Mouse (Mus musculus) cerebellum, postnatal 36 days (tissue): ENCODE data around the gene Zkscan6.
A peak's percentile ranks its signal among the peaks of the same experiment; 100 is the strongest.

ENCODE experiments used
- DNase-seq, 2 experiments: peaks; one replicate each; pipeline ENCODE4 v3.0.0; 2021 to 2022; ENCODE audit warnings: mixed read lengths in 2 of 2

Zkscan6 gene

DNA sequence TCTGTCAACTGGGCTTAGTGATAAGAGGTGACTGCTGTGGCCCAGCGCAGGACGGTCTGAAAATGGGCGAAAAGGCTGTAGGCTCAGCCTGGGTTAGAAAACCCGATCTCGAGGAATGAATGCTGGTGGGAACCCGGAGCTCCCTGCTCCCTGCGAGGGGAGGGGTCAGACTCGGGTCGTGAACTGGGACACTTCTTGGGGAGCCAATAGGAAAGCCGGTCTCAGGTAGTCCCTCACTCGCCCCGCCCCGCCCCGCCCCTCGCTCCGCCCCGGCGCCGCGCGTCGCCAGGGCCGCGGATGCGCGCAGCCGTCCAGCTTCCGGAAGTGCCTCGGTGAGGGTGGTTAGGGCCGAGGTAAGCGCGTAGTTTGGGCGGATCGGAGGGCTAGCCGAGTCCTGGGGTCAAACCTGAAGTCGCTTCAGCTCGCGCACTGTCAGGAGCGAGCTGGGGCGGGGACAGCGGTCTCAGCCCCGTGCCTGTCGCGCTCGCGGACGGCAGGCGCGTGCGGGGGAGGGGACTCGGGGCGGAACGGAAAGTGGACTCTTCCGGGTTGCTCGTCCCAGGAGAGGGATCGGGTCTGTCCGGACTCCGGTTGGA is at the start of gene Zkscan6:
Gene Zkscan6, plus strand, starts transcription at position 267 of the 596 bp plus-strand sequence.
- peak; percentile 82 to 86 for DNase-seq

DNA sequence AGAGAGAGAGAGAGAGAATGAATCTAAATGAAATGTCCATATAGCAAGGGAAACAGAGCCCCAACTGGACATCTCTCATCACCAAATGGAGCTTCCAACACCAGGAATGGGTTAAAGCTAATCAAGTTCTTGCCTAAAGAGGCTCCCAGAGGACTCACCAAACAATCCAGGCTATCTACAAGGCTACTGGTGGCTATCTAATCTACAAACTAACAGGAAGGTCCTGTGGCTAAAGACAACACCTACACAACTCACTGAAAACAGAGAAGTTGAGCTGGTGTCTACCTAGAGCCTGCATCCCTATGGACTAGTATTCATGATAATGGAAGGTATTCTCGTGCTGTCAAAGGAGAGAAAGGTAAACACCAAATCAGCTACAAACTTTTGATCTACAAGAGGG is 47.6 kb upstream of the Zkscan6 start:
- no peak for DNase-seq

DNA sequence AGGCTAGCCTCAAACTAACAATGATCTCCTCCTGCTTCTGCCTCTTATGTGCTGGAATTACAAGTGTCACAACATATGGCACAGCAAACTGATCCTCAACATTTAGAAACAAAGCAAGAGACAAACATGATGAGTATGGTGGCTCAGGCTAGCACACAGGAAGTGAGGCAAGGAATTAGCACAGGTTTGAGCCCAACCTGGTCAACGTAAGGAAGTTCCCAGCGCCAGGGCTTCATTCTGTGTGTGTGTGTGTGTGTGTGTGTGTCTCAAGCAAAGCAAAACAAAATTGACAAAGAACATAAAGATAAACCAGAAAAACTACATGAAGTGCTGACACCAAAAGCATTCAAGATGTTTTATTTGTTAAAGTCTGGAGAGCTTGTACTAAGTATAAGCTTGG is 46.1 kb upstream of the Zkscan6 start:
- DNase-seq = no peak

DNA sequence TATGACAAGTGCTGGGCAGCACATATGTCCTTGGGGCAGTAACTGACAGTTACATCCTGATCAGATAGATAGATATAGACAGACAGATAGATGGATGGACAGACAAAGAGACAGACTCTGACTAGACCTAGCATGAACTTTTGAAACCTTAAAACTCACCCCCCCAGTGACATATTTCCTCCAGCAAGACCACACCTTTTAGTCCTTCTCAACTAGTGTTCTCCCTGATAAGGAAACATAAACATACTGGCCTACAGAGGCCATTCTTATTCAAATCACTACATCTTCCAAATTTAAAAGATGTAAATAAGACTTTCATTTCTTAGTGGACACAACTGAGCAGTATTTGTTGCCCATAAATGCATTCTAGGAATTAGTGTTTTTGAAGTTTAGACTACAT is 38.5 kb upstream of the Zkscan6 start:
- DNase-seq = no peak

DNA sequence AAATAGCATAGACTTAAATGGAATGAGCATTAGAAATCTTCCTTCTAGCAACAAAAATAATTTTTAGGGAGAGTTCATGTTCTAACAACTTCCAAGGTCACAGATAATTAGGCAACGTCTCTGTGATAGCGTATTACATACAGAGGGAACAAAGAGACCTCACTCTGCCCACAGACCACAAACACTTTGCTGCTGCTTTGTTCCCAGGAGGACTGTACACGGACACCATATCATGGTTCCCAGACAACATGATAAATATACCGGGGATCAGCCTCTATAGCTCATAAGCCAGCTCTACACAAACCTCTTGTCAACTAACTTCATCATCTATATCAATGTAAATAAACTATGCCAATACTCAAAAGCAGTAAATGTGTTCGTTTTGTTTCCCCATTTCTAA is 37.0 kb upstream of the Zkscan6 start:
- no peak for DNase-seq

DNA sequence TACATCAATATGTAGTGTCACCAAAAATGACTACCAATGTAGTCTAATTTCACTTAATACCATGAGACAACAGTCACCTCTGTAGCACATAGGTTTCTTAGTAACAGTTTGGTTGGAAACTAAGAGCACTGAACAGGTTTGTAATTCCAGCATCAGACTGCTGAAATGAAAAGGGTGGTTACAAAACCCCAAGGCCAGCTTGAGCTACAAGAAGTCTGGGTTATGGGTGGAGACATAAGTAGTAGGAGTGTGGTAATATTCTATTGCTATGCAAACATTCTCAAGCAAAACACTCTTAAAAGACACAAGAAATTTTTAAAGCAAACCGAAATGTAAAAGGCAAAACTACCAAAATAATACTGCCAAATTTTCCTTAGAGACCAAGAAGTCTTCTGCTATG is 35.4 kb upstream of the Zkscan6 start:
- DNase-seq = no peak

DNA sequence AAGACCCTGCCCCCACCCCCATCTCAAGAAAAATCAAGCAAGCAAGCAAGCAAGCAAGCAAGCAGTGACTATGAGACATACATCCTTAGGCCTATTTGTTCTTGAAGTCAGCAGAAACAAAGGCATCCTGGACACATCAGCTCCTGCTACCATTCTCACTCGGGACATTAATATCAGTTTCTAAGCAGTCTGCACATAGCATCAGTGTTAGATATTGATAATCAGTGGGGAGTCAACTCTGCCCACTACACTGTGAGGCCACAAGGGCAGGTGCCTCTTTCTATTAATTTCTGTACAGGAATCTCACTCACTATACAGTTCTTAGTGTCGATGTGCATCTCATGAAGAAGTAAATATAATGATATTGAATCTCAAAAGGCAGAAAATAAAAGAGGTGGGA is 33.4 kb upstream of the Zkscan6 start:
- no peak for DNase-seq

DNA sequence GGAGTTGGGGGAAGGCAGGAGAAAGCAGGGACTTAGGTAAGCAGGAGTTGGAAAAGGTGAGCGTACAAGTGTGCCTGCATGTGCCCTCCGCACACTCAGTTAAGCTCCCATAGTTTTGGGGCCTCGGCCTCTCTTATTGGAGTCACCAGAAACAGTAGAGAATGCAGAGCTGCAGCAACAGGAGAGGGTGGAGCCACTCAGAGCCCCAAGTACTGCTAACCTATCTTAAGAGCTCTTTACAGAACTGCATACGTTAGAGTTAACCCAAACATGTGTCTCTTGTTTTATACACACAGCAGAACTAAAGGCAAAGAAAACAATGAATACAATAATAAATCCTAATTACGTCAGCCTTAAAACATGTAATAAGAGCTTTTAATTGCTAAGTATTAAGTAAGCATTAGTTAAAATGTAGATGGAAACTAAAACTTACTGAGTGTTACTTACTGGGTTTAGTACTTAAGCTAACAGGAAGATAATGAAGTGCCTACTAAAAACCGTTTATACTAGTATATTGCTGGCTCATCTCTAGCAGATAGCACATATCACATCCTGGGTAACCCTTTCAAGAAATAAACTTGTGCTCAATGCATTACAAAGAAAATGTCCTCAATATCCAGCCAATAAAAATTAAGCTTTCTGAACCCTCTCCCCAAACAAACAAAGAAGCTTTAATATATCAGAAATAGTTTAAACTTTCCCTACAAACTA is 32.9 kb upstream of the Zkscan6 start:
- DNase-seq = no peak

DNA sequence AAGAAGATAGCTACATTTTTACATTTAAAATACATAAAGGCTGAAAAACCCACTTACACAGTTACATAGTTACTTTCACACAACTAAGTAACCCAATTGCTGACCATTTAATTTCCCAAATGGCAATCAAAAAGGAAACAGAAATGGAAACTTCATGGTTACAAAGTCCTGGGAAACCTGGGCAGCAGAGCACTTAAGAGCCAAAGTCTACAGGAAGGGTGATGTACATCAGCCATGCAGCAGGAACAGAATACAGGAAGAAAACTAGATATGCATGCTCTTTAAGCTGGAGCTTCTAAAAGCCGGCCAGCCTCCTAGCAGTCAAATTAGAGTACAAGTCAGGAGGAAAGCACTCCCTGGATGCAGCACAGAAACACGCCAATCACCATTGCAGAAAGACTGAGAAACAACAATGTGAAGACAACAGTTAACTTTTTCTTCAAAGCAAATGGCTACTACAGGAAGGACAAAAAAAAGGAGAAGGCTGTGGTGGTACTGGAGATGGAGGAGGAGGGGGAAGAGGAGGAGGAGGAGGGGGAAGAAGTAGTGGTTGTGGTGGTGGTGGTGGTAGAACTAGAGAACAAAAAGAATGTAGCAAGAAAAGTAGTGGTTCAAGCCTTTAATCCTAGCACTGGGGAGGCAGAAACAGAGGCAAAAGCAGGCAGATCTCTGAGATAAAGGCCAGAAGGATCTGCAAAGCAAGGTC is 29.9 kb upstream of the Zkscan6 start:
- no peak for DNase-seq

DNA sequence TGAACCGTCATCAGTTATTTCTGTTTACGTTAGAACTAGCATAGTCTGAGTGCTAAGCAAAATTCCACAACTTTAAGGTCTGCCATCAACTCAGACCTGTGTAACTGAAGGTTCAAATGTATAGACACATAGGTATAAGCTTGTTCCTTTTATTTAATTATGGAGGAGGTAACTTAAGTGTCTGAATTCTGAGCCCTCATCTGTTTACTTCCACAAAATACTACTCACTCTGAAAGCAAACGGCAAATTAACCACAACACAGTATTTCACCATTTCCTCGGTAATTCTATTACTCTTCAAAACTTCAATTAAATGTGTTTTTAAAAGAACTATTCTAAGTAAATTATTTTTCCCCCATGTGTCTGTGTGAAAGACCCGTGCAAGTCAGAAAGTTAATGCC is 29.2 kb upstream of the Zkscan6 start:
- no peak for DNase-seq

DNA sequence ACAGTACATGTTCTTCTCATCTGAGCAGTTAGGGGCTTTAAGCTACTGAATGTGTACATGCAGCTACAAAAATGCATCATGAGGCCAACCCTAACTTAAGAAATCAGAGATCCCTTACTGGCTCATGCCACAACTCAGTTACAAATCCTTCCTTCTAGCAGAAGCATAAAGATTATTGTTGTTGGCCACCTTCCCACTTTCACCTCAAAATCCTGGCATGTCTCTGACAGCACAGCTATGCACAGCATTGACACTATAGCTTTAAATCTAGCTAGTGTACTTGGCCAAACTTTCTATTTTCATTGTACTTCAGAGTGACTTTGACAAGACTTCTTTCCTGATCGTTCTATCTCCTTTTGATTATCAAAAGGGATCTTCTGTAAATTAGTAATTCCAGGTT is 27.9 kb upstream of the Zkscan6 start:
- DNase-seq = no peak

DNA sequence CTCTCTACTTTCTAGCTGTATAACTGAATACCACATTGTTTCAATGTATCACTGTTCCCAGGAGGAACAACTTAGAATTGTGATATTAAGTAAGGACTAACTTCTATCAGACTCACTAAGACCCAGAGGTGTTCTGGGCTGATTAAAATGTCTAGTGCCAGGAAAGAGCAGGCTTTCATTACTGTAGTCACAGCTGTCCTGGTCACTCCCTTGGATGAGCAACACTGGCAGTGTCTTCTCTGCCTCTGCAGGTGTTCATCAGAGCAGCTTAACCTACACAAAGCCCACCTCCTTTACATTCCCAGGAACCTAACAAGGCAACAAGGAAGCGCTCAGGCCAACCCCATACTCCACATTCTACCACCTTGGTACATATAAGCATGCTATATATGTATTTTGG is 27.4 kb upstream of the Zkscan6 start:
- DNase-seq = no peak

DNA sequence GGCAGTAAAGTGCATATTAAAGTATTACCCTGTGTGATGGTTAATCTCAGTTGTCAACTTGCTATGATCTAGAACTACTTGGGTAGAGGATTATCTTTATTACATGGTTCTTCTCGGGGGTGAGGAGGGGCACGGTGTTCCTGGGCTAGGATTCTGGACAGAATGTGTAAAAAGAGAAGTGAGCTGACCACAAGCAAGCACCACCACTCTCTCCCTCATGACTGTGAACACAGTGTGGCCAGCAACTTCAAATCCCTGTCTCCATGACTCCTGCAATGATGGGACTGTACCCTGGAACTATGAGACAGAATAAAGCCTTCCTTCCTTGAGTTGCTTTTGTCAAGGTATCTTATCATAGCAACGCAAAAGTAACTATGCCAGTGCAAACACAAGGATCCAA is 25.4 kb upstream of the Zkscan6 start:
- DNase-seq = no peak

DNA sequence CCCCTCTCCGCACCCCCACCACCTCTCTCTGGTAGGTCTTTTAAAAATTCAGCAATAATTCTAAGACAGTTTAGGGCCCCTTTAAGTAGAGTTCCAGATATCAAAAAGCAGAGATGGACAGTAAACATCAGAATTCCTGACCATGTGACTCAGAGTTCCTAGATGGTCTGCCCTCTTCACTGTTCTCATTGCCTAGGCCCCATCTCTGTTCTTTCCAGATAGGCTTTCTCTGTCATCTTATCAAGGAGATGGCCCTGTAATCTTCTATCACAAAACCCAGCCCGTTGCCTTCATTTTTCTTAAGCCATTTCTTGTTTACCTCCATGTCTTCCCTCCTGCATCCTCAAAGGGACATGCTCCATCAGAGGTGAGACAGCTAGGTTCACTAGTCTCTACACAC is 20.8 kb upstream of the Zkscan6 start:
- DNase-seq = no peak

DNA sequence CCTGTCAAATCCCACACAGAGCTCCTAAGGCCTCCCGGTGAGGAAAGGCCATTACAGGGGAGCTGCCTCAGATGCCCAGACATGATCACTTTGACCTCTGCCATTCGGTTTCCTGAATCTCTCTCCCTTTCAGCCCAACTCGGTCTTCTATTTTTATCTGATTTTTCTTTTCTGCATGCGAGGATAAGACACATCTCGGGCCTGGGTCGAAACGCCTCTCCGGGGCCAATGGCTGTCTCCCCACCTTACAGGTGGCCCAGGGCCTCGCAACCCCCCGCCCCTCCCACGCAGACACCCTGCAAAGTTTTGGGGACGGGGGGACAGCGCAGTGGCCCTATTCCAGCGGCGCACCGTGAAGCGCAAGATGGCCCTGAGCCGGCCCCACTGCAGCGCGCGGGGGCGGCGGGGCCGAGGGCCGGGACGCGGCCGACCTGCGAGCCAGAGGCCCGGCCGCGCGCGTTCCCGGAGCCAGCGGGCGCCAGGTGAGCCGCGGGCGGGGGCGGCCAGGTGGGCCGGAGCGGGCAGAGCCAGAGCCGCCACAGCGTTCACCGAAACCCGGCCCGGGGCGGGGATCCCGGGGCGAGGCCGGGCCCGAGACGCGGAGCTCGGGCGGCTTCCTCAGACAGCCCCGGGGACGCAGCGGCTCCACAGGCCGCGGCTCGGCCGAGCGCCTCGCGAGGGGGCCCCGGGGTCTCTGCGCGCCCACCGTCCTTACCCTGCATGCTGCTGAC is 19.4 kb upstream of the Zkscan6 start:
- DNase-seq = peak; percentile 60 to 65

DNA sequence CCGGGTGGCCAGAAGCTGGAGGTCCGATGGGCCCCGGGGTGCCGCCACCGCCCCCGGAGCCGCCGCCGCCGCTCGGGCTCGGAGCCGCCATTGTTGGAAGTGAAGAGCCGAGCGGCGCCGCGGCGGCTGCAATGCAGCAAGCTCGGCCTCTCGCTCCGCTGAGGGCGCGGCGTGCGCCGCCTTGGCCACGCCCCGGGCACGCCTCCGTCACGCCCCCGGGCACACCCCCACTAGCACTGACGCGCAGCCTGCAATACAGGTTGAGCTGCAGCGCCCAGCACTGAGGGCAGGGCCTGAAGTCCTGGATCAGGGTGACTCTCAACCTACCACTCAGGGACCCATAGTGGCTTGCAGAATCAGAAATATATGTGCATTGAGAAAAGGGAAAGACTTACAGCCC is 18.8 kb upstream of the Zkscan6 start, which contains the start of gene Map2k4:
Gene Map2k4, minus strand, starts transcription at position 144 of the 400 bp plus-strand sequence.
- peak; percentile 89 to 95 for DNase-seq

DNA sequence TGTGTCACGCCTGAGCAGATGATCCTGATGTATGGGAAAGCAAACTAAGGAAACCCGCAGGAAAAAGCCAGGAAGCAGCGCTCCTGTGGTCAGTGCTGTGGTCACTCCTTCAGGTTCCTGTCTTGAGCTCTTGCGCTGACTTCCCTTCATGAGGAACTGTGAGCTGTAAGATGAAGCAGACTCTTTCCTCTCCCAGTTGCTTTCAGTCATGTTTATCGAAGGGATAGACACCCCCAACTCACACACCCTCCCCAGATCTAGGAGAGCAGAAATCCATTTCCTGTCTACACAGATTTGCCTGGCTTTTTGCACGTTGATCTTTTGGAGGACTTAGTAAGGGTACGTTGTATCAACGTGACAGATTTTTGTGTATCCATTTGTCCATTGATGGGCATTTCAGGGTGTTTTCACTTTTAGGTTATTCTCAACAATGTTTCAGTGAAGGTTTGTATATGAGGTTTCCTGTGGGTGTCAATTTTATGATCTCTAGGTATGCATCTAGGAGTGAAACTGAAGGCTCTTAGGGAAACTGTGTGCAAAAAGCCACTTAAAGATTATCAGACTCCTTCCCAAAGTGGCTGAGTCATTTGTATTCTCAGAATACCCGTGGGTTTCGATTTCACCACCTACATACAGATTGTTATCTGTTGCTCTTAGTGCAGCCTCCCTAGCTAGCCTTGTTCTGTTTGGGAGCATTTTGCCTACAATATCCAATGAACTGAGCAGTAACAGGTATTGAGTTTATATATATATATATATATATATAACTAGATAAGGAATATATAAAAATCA is 12.4 kb upstream of the Zkscan6 start:
- no peak for DNase-seq

DNA sequence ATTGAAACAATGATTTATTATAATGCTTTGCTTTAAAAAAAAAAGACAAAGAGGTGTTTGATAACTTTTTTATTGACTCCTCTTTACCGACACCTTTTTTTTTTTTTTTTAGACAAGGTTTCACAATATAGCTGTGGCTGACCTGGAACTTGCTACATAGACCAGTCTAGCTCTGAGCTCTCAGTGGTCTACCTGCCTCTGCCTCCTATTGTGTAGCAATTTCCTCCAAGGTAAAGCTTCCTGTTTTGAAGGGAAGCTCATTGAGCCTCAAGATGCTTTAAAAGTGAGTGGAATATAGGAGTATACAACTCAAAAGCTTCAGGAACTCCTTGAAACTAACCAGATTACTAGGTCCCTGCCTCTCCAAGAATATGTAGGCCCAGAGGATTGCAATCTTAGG is 11.1 kb upstream of the Zkscan6 start:
- no peak for DNase-seq

DNA sequence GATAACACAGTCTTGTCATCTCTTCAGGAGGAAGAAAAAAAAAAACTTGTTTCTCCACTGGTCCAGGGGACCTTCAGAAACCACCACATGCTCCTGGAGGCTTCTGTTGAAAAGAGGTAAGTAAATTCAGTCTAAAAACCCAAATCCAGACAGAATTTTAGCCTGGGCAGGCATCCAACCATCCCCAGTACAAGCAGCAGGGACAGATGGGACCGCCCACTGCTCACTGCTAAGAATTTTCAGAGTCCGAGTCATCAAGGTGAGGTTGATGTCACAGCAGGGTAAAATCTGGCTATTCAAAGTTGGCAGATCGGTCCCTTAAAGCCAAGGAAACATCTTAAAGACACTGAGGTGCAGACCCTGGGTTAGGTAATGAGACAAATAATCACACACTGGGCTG is 5.1 kb upstream of the Zkscan6 start:
- peak; percentile 88 to 92 for DNase-seq

DNA sequence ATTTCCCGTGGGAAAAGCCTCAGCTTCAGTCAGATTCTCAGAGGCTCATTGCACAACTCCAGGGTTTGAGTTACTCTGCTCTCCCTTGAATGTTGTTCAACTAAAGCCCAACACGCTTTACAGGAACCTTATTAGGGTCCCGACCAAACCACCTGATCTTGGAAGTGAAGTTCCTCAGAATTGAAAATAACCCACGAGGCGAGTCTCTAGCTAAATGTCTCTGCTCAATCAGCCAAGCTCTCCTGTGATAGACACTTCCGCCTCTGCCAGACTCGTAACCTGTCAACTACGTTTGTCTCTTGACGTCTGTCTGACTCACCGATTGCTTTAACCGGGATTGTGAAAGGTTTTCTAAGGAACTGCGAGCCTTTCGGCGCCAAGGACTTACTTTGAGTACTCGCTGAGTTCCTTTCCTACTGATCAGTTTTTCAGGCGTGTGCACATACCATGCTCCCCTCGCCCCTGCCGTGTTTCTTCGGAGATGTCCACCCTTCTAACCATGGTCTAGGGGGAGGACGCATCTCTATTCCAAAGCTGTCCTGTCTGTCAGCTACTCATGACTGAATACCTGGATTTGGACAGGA is 562 bp upstream of the Zkscan6 start:
- no peak for DNase-seq

DNA sequence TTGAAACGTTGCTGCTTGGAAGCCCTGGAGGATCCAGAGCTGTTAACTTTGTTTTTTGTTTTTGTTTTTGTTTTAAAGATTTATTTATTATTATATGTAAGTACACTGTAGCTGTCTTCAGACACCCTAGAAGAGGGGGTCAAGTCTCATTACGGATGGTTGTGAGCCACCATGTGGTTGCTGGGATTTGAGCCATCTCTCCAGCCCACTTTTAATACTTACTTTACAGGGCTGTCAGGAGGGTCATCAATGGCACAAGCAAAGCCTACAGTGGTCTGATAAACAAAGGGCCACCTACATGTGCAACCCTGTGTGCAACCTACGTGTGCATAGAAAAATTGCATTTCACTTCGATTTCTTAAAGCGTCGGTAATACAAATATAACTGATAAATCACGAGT is 626 bp downstream of the Zkscan6 start:
- no peak for DNase-seq

DNA sequence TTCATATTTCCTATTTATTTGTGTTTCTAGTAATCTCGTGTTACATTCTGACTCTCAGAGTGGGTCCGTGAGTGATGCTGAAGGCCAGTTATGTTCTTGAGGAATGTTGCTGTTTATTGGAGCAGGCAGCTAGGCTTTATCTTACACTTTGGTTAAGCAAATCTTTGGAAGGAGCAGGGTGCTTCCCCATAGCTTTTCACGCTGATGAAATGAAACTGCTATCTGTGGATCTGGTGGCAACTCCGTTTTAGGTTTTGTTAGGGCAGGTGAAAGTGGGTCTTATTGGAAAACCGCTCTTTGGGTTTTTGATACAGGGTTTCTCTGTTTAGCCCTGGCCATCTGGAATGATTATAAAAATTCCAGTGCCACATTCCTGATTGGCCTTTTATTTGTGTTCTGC is 5.1 kb downstream of the Zkscan6 start:
- DNase-seq = no peak
